Mouse (Mus musculus) testis, adult 2 months (tissue): ENCODE measurements around the gene Rap1gap2. TPM values are rescaled to one million over a fixed set of nuclear protein-coding genes. Genes with fewer than 3 reads are reported as not detected.
A peak's percentile ranks its signal among the peaks of the same experiment; 100 is the strongest.

ENCODE experiments used
- H3K27ac ChIP-seq: fragments of 200-500 bp; 2 replicates; pipeline ENCODE4 v1.5.1; 2012; ENCODE audit warnings: low read depth, low read length; ENCODE audit not compliant: control insufficient read depth, insufficient read depth
- H3K27me3 ChIP-seq: fragments of 200-500 bp; 2 replicates; pipeline ENCODE4 v1.6.1; 2012; ENCODE audit warnings: mild to moderate bottlenecking, low read length, moderate library complexity; ENCODE audit not compliant: control insufficient read depth, insufficient read depth
- H3K36me3 ChIP-seq: fragments of 200-500 bp; 2 replicates; pipeline ENCODE4 v1.6.1; 2012; ENCODE audit warnings: mild to moderate bottlenecking, low read length; ENCODE audit not compliant: control insufficient read depth, insufficient read depth
- H3K4me1 ChIP-seq: fragments of 200-500 bp; 2 replicates; pipeline ENCODE4 v1.6.1; 2012; ENCODE audit warnings: low read length; ENCODE audit not compliant: control insufficient read depth, insufficient read depth
- H3K4me3 ChIP-seq: fragments of 200-500 bp; 2 replicates; pipeline ENCODE4 v1.5.1; 2012; ENCODE audit warnings: low read depth, mild to moderate bottlenecking, low read length, moderate library complexity, mixed read lengths; ENCODE audit not compliant: control insufficient read depth
- CTCF ChIP-seq: fragments of 200-500 bp; IDR thresholded peaks from 2 replicates; pipeline ENCODE4 v1.5.1; 2012; ENCODE audit warnings: low read depth, mild to moderate bottlenecking, inconsistent platforms, low read length, moderate library complexity; ENCODE audit not compliant: control insufficient read depth, insufficient read depth, insufficient replicate concordance
- POLR2A ChIP-seq: fragments of 200-500 bp; IDR thresholded peaks from 2 replicates; pipeline ENCODE4 v1.6.1; 2012; ENCODE audit warnings: low read depth, mild to moderate bottlenecking, inconsistent platforms, low read length, moderate library complexity; ENCODE audit not compliant: control insufficient read depth
- polyA plus RNA-seq: library from polyadenylated mRNA; depleted of rRNA; stranded (reverse); fragments of >200 nt; gene quantifications from 2 replicates; pipeline ENCODE4 v1.2.3, GENCODE M21; 2012

Gene Rap1gap2
- polyA plus RNA-seq, 1 experiment = 3.4 TPM

- Histone ChIP-seq H3K27ac (no peak overlapping the region), H3K4me3 (no peak overlapping the region; the same call in 1 of the 2 replicates), H3K4me1 (no peaks in the 10 kb centered on the region), H3K36me3 (no peaks in the 10 kb centered on the region), H3K27me3 (no peaks in the 10 kb centered on the region)
- TF ChIP-seq POLR2A (no peak), CTCF (no peak)
These were observed 78.3 kb downstream of the Rap1gap2 start for GRCm38 (mm10) chr11:74532401-74532800.

GRCm38 (mm10) chr11:74531725-74532124 is 79.0 kb downstream of the Rap1gap2 start:
- Histone ChIP-seq H3K27me3 (no peaks in the 10 kb centered on the region), H3K4me1 (peaks cover under 1% of the 10 kb centered on the region), H3K27ac (no peak overlapping the region), H3K36me3 (no peaks in the 10 kb centered on the region), H3K4me3 (peak overlapping the region; percentile 21)
- no peak for TF ChIP-seq POLR2A

DNA sequence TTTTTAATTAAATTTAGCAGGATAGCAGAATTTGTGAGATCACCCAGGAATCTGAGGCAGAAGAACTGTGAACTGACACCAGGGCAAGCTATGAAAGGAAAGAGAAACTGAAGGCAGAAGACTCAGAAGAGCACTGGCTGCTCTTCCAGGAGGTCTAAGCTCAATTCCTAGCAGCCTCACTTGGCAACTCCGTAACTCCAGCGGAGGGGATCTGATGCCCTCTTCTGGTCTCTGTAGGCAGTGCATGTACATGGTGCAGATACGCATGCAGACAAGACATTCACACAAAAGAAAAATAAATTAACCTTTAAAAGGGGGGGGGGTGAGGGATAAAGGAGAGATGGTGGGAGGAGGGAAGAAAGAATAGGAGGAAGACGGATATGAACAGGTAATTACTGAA is 80.9 kb downstream of the Rap1gap2 start:
- H3K4me1 ChIP-seq = peaks cover 2% of the 10 kb centered on the region
- no peaks in the 10 kb centered on the region for H3K27me3 ChIP-seq
- H3K27ac ChIP-seq = no peak overlapping the region
- peak; percentile 37; the same call in 1 of the 2 replicates for TF ChIP-seq CTCF
- no peak for TF ChIP-seq POLR2A
- H3K36me3 ChIP-seq = no peaks in the 10 kb centered on the region
- H3K4me3 ChIP-seq = no peak overlapping the region

DNA sequence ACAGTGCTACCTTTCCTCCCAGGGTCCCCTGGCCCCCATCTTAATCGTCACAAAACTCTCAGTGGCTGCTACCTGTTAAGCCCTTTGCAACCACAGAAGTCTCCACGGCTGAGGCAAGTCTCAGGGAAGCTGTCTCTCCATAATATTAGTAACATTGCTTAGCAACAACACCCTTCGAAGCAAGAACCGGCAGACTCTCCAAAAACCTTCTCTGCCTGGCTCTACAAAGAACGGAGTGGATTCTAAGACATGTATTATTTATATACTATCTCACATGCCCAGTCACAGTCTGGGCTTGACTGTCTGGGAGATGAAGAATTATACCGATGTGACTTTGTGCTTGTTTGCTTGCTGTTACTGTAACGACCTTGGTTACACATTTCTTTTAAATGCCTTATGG is 83.2 kb downstream of the Rap1gap2 start:
- no peak overlapping the region for H3K4me3 ChIP-seq
- peaks cover 5% of the 10 kb centered on the region for H3K4me1 ChIP-seq
- H3K27ac ChIP-seq = no peak overlapping the region
- no peak for TF ChIP-seq POLR2A
- H3K36me3 ChIP-seq = no peaks in the 10 kb centered on the region
- H3K27me3 ChIP-seq = no peaks in the 10 kb centered on the region

GRCm38 (mm10) chr11:74526180-74527158 is 84.2 kb downstream of the Rap1gap2 start:
- Histone ChIP-seq H3K4me3 (no peak overlapping the region), H3K36me3 (no peaks in the 10 kb centered on the region), H3K27ac (no peak overlapping the region), H3K4me1 (peaks cover 8% of the 10 kb centered on the region), H3K27me3 (no peaks in the 10 kb centered on the region)
- TF ChIP-seq POLR2A = no peak
- TF ChIP-seq CTCF = peak; percentile 64; the same call in 1 of the 2 replicates

GRCm38 (mm10) chr11:74525605-74526004 is 85.1 kb downstream of the Rap1gap2 start:
- no peak overlapping the region for H3K4me3 ChIP-seq
- TF ChIP-seq CTCF = no peak
- TF ChIP-seq POLR2A = no peak
- peaks cover 8% of the 10 kb centered on the region for H3K4me1 ChIP-seq
- H3K27me3 ChIP-seq = no peaks in the 10 kb centered on the region
- no peaks in the 10 kb centered on the region for H3K36me3 ChIP-seq
- no peak overlapping the region for H3K27ac ChIP-seq

DNA sequence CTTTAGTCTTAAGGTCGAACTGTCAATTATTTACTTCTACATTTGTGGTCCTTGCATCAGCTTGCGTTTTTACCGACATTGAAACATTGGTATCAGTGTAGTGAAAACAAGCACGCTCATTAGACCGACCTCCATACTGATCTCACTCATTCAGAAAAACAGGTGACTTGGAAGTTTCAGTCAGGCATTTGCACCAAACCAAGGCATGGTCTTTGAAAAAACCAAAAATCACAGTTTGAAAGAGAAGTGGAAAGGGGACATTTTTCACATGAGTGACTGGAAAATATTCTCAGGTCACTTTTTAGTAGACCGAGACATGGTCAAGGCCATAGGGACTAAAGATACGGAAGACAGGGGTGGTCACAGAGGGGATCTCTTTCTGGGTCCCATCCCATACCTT is 85.5 kb downstream of the Rap1gap2 start:
- Histone ChIP-seq H3K36me3 (no peaks in the 10 kb centered on the region), H3K27me3 (no peaks in the 10 kb centered on the region), H3K27ac (no peak overlapping the region), H3K4me3 (no peak overlapping the region), H3K4me1 (peaks cover 8% of the 10 kb centered on the region)
- TF ChIP-seq POLR2A = no peak
